Mouse (Mus musculus) embryonic fibroblast, embryonic 13.5 days (primary cell): Measurements from ENCODE around the gene Lmnb2. TPM values are rescaled to one million over a fixed set of nuclear protein-coding genes. Genes with fewer than 3 reads are reported as not detected.

Experiments
- H3K27ac ChIP-seq: 2 replicates; pipeline ENCODE4 v1.5.1; 2012; ENCODE audit warnings: low read length, control low read depth, inconsistent platforms; ENCODE audit not compliant: insufficient read depth
- H3K4me1 ChIP-seq: 2 replicates; pipeline ENCODE4 v1.6.1; 2011; ENCODE audit warnings: low read length; ENCODE audit not compliant: control insufficient read depth, insufficient read depth
- H3K4me3 ChIP-seq: 2 replicates; pipeline ENCODE4 v1.5.1; 2011; ENCODE audit warnings: mild to moderate bottlenecking, control low read depth, low read length; ENCODE audit not compliant: insufficient read depth
- CTCF ChIP-seq: IDR thresholded peaks from 2 replicates; pipeline ENCODE4 v1.5.1; 2011; ENCODE audit warnings: mild to moderate bottlenecking, control low read depth, low read length, moderate library complexity, borderline replicate concordance; ENCODE audit not compliant: insufficient read depth
- POLR2A ChIP-seq: IDR thresholded peaks from 2 replicates; pipeline ENCODE4 v1.6.1; 2011; ENCODE audit warnings: low read depth, mild to moderate bottlenecking, control low read depth, low read length, moderate library complexity
- polyA plus RNA-seq: library from polyadenylated mRNA; stranded (reverse); fragments of >200 nt; gene quantifications from 2 replicates; pipeline ENCODE4 v1.2.4, GENCODE M21; 2011; ENCODE audit warnings: low read depth; ENCODE audit not compliant: missing spikeins, insufficient read length

Lmnb2 gene
- polyA plus RNA-seq, 1 experiment, result 14.7 TPM

DNA sequence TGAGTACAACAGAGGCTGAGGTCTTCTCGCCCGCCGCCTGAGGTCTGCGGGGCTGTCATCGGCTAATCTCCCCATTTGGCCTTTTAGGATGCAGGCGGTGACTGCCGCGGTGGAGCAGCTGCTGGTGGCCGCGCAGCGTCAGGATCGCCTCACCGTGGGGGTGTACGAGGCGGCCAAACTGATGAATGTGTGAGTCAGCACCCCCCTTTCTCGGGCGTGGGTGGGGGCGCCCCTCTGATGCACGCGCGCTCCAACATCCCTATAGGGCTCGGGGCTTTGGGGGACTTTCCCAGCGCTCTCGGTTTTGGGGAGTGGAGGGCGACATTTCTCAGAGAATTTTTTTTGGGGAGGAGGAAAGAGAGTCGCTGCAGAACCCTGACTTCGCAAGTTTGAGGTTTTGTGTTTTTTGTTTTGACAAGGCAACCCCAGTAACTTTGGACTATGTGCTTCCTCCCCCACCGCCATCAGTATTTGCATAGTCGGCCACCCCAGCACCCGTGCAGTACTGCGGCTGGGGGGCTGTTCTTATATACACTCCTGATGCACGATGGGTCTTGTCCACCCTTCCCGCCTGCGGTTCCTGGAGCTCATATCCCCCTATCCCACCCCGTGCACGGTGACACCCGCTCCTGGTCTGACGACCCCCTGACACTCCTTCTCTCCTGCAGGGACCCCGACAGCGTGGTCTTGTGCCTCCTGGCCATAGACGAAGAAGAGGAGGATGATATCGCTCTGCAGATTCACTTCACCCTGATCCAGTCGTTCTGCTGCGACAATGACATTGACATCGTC lies 12.5 kb upstream of the Lmnb2 start:
- peak overlapping the region; percentile 73 for H3K4me3 ChIP-seq
- TF ChIP-seq CTCF, result no peak
- 0 out of 2 replicates have a peak, but pooled peaks have one; percentile 15 for TF ChIP-seq POLR2A
- peak overlapping the region; percentile 69 for H3K27ac ChIP-seq
- peaks cover 6% of the 10 kb centered on the region for H3K4me1 ChIP-seq

DNA sequence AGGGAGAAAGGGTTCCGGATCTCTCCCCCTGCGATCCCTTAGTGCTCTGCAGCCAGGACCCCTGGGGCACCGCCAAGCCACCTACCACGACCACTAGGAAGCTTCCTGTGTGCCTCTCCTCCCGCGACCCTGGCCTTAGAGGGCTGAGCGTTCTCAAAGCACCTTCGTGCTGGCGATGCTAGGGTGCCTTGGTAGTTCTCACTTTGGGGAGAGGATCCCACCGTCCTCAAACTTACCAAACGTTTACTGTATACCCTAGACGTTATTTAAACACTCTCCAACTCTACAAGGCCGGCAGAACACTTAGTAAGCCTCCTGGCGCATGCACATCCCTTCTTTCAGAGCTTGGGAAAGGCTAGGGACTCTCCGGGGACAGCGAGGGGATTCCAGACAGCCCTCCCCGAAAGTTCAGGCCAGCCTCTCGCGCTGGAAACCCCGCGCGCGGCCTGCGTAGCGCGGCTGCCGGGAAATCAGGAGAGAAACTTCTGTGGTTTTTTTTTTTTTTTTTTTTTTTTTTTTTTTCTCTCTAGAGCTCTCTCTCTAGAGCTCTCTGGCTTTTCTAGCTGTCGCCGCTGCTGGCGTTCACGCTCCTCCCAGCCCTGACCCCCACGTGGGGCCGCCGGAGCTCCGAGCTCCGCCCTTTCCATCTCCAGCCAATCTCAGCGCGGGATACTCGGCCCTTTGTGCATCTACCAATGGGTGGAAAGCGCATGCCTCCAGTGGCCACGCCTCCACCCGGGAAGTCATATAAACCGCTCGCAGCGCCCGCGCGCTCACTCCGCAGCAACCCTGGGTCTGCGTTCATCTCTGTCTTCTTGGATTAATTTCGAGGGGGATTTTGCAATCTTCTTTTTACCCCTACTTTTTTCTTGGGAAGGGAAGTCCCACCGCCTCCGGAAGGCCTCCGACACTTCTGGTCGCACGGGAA lies 11.5 kb upstream of the Lmnb2 start, which contains the start of gene Gadd45b:
Gene Gadd45b (plus strand): TSS at position 775 of the 928 bp plus-strand sequence.
- Histone ChIP-seq H3K4me1 (peaks cover 4% of the 10 kb centered on the region), H3K27ac (peak within 1 kb of the TSS; percentile 97), H3K4me3 (peak within 1 kb of the TSS; percentile 73)
- TF ChIP-seq CTCF, result no peak
- TF ChIP-seq POLR2A, result peak; percentile 99

DNA sequence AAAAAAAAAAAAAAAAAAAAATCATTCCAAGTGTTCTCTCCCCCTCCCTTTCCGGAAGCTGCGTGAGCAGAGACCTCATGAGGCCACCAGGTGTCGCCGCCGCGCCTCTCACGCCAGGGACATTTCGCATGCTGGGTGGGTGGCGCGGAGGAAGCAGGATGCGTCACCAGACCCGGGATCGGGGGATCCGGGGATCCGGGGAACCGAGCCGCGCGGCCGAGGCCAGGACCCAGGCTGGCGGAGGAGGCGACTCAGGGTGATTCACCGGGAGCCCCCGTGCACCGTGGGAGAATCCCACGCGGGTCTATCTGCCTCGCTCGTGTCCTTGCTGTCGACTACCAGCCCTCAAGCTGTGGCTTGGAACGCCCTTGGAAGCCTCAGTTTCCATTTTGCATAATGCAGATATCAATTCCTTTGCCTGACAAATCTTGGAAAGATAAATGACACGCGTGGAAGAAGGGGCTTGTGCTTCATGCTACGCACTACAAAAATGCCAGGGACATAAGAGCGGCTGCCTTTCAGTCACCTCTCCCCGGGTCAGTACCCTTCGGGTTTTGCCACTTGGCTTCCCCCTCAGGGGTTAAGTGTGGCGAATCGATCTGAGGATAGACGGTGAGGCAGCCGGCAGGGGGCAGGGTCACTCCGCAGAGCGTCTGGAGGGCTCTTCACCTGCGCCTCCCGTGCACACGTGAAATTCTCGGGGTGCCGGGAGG lies 10.7 kb upstream of the Lmnb2 start:
- H3K27ac ChIP-seq, result peak overlapping the region; percentile 97
- TF ChIP-seq CTCF (peak; percentile 92), POLR2A (peak; percentile 47; the same call in 1 of the 2 replicates)
- peak overlapping the region; percentile 59 for H3K4me3 ChIP-seq
- peaks cover 4% of the 10 kb centered on the region for H3K4me1 ChIP-seq

DNA sequence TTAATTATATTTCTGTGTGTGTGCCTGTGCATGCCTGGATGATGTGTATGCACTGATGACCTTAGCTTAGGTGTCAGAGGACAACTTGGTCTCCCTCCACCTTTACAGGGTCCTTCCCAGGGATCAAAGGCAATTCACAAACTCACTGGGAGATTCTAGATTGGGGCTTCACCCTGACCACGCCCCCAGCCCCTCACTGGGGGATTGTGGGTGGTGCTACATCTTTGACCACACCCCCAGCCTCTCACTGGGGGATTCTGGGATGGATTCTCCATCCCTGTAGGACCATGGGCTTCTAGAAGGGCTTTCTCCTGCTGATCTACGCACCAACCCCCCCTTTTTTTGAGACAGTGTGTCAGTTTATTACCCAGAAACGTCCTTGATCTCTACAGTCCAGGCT lies 7.4 kb upstream of the Lmnb2 start:
- TF ChIP-seq POLR2A, result no peak
- TF ChIP-seq CTCF, result no peak
- Histone ChIP-seq H3K4me1 (no peaks in the 10 kb centered on the region), H3K4me3 (no peak overlapping the region), H3K27ac (no peak overlapping the region)

DNA sequence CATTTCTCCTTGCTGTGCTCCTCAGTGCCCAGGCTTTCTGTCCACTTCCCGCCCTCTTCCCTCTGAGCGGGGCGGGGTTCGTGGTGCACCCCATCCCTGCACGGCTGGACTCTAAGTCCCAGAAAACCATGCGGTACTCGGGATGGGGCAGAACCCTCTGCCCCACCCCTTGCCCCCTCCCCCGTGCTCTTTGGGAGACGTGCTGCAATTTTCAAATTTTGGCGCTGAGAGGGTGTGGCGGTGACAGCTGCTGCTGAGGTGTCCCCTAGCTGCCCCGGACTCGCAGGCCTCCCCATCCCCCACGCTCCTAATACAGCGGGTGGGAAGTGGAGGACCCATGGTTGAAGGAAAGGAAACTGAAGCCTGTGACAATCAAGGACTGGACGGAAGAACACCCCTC lies 3.9 kb upstream of the Lmnb2 start:
- Histone ChIP-seq H3K4me3 (no peak overlapping the region), H3K27ac (no peak overlapping the region), H3K4me1 (no peaks in the 10 kb centered on the region)
- TF ChIP-seq CTCF (no peak), POLR2A (no peak)

DNA sequence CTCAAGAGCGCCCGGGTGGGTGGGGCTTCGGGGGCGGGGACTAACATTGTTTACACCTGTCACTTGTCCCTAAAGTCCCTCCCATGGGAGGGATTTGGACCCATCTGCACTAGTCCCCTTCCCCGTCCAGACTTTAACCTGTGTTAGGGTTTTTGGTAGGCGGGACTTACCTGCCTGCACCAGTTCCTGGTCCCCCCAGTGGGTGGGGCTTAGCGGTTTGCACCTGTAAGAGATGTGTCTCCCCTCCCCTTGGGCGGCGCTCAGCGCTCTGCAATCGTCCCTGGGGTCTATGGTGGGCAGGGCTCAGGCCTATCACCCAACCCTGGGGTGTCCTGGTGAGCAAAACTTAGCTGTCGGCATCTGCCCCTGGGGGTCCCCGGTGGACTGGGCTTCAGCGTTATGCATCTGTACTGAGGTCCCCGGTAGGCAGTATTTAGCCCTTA lies 688 bp downstream of the Lmnb2 start:
- no peaks in the 10 kb centered on the region for H3K4me1 ChIP-seq
- H3K27ac ChIP-seq, result no peak overlapping the region
- TF ChIP-seq CTCF, result no peak
- no peak for TF ChIP-seq POLR2A
- peak overlapping the region; percentile 86 for H3K4me3 ChIP-seq

DNA sequence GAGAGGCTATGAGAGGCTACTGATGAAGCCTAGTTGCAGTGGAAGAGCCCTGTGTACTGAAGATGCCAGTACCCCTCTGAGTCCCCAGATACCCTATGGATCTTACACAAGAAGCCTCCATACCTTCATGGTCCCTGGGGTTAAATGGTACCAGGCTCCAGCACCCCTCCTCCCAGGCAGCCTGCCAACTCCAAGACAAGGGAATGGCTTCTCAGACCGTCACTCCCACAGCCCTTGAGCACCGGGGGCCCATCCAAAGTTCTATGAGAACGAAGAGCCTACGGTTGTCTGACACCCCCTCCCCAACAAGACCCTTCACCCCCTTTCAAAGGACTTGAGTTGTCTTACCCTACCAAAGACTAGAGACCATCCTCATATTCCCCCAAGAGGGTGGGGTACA lies 2.3 kb downstream of the Lmnb2 start:
- TF ChIP-seq CTCF, result no peak
- TF ChIP-seq POLR2A, result no peak
- Histone ChIP-seq H3K4me1 (no peaks in the 10 kb centered on the region), H3K27ac (no peak overlapping the region), H3K4me3 (no peak overlapping the region)

DNA sequence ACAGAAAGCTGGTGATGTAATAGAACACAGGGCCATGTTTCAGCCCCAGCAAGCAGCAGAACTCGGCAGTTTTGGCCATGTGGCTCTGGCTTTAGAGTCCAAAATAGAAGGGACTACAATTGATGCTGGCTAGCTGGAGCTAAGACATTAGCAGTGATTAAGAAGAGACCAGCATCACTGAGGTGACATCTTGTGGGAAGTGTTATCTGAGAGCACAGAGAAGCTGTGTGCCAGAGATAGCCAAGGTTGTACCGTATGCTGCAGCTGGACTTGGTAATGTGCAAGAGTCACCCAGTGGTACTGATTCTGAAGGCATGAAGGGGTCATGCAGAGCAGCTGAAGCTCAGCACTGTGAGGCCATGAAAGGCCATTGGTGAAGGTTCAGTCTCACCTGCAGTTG lies 2.8 kb downstream of the Lmnb2 start:
- Histone ChIP-seq H3K4me3 (no peak overlapping the region), H3K27ac (no peak overlapping the region), H3K4me1 (no peaks in the 10 kb centered on the region)
- TF ChIP-seq CTCF, result no peak
- no peak for TF ChIP-seq POLR2A

DNA sequence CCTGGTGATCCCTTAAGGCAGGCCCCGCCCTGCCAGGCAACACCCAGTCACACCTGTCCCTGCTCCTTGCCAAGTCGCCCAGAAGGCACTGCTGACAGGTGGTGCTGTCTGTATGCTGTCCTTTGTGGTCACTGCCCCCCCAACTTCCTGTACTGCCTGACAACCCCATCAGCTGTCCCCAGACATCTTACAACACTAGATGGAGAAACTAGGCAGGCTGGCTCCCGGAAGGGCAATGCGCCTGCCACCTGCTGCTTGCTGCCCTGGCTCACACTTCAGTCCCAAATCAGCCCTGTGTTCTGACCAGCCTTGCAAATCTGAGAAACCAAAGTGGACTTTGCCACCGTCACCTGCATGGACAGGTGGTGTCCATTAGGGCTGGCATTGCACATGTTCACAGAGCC lies 3.8 kb downstream of the Lmnb2 start:
- no peak overlapping the region for H3K4me3 ChIP-seq
- no peaks in the 10 kb centered on the region for H3K4me1 ChIP-seq
- no peak overlapping the region for H3K27ac ChIP-seq
- TF ChIP-seq POLR2A, result no peak
- TF ChIP-seq CTCF, result no peak
